Mouse (Mus musculus) embryonic fibroblast, embryonic 13.5 days (primary cell): ENCODE data around the gene Fam120b. TPM values are rescaled to one million over a fixed set of nuclear protein-coding genes. Genes with fewer than 3 reads are reported as not detected.
A peak's percentile ranks its signal among the peaks of the same experiment; 100 is the strongest.

Experiments
- H3K27ac ChIP-seq: 2 replicates; pipeline ENCODE4 v1.5.1; 2012; ENCODE audit warnings: low read length, control low read depth, inconsistent platforms; ENCODE audit not compliant: insufficient read depth
- H3K4me1 ChIP-seq: 2 replicates; pipeline ENCODE4 v1.6.1; 2011; ENCODE audit warnings: low read length; ENCODE audit not compliant: control insufficient read depth, insufficient read depth
- H3K4me3 ChIP-seq: 2 replicates; pipeline ENCODE4 v1.5.1; 2011; ENCODE audit warnings: mild to moderate bottlenecking, control low read depth, low read length; ENCODE audit not compliant: insufficient read depth
- CTCF ChIP-seq: IDR thresholded peaks from 2 replicates; pipeline ENCODE4 v1.5.1; 2011; ENCODE audit warnings: mild to moderate bottlenecking, control low read depth, low read length, moderate library complexity, borderline replicate concordance; ENCODE audit not compliant: insufficient read depth
- POLR2A ChIP-seq: IDR thresholded peaks from 2 replicates; pipeline ENCODE4 v1.6.1; 2011; ENCODE audit warnings: low read depth, mild to moderate bottlenecking, control low read depth, low read length, moderate library complexity
- polyA plus RNA-seq: library from polyadenylated mRNA; stranded (reverse); fragments of >200 nt; gene quantifications from 2 replicates; pipeline ENCODE4 v1.2.4, GENCODE M21; 2011; ENCODE audit warnings: low read depth; ENCODE audit not compliant: missing spikeins, insufficient read length

The Fam120b gene
- polyA plus RNA-seq, 1 experiment: 25.3 TPM

- no peak overlapping the region for H3K4me3 ChIP-seq
- H3K27ac ChIP-seq: no peak overlapping the region
- TF ChIP-seq CTCF: no peak
- no peak for TF ChIP-seq POLR2A
- H3K4me1 ChIP-seq: no peaks in the 10 kb centered on the region
Measured at GRCm38 (mm10) chr17:15371967-15372835, 23.8 kb upstream of the Fam120b start.

GRCm38 (mm10) chr17:15372931-15373652 is 22.9 kb upstream of the Fam120b start:
- Histone ChIP-seq H3K4me1 (peaks cover 3% of the 10 kb centered on the region; the same call in 1 of the 2 replicates), H3K27ac (no peak overlapping the region), H3K4me3 (no peak overlapping the region)
- TF ChIP-seq POLR2A (no peak), CTCF (no peak)

GRCm38 (mm10) chr17:15374321-15375141 is 21.5 kb upstream of the Fam120b start:
- TF ChIP-seq CTCF: no peak
- no peak for TF ChIP-seq POLR2A
- H3K4me1 ChIP-seq: peaks cover 3% of the 10 kb centered on the region; the same call in 1 of the 2 replicates
- peak overlapping the region; percentile 62 for H3K4me3 ChIP-seq
- no peak overlapping the region for H3K27ac ChIP-seq

- no peak for TF ChIP-seq CTCF
- H3K4me3 ChIP-seq: peak overlapping the region; percentile 62
- H3K4me1 ChIP-seq: peaks cover 3% of the 10 kb centered on the region; the same call in 1 of the 2 replicates
- no peak overlapping the region for H3K27ac ChIP-seq
Measured at GRCm38 (mm10) chr17:15375224-15375623, 20.8 kb upstream of the Fam120b start.

GRCm38 (mm10) chr17:15375701-15376493 is 20.1 kb upstream of the Fam120b start:
- TF ChIP-seq CTCF (no peak), POLR2A (no peak)
- no peak overlapping the region for H3K27ac ChIP-seq
- H3K4me3 ChIP-seq: peak overlapping the region; percentile 62
- H3K4me1 ChIP-seq: peaks cover 3% of the 10 kb centered on the region; the same call in 1 of the 2 replicates

- Histone ChIP-seq H3K27ac (no peak within 1 kb of the TSS), H3K4me3 (peak within 1 kb of the TSS; percentile 62), H3K4me1 (peaks cover 3% of the 10 kb centered on the region; the same call in 1 of the 2 replicates)
- TF ChIP-seq CTCF (no peak), POLR2A (no peak)
Measured at GRCm38 (mm10) chr17:15376494-15377181, 19.4 kb upstream of the Fam120b start, which contains the start of gene Dll1. Gene Dll1 (minus strand): TSS chr17:15376872.

GRCm38 (mm10) chr17:15377901-15378300 is 18.1 kb upstream of the Fam120b start:
- TF ChIP-seq POLR2A: no peak
- TF ChIP-seq CTCF: no peak
- H3K4me3 ChIP-seq: no peak overlapping the region
- peaks cover 3% of the 10 kb centered on the region; the same call in 1 of the 2 replicates for H3K4me1 ChIP-seq
- no peak overlapping the region for H3K27ac ChIP-seq

GRCm38 (mm10) chr17:15378413-15379109 is 17.4 kb upstream of the Fam120b start:
- no peak overlapping the region for H3K27ac ChIP-seq
- no peak for TF ChIP-seq POLR2A
- no peak for TF ChIP-seq CTCF
- H3K4me3 ChIP-seq: no peak overlapping the region
- peaks cover 3% of the 10 kb centered on the region; the same call in 1 of the 2 replicates for H3K4me1 ChIP-seq
